In genomic region chr13:112116101-112116726, GRCm38 (mm10) we compare ENCODE assay signal across 10 mouse cellular contexts.
DNase-seq lines count a peak whose midpoint lies in the region; ATAC-seq lines count a peak whose summit lies in the region.
"Had no signal": no experiment of that assay in that cellular context is flagged by ENCODE, and none has a peak within 500 bp of the region (broad histone marks: within the 10 kb centered on the region; RNA-seq: fewer than 3 reads in every experiment).

No protein-coding gene starts in this region.

- intact Hi-C loops in left cerebral cortex, postnatal 36 days (cut with DNase I): loop anchor here (5.0 kb wide), 1 partner anchor 51 kb away; no protein-coding TSS in a partner anchor

- H3K4me2 ChIP-seq in kidney, embryonic 16.5 days (replicated peaks; ENCODE audit: low read depth, low read length): no peak overlapping the region
- no peak overlapping the region for H3K4me2 ChIP-seq in embryonic facial prominence, embryonic 15.5 days (replicated peaks)

- WGBS in kidney, embryonic 16.5 days: 51% methylated on average over 9 of the region's 9 CpGs
- WGBS in embryonic facial prominence, embryonic 15.5 days: 41% methylated on average over 9 of the region's 9 CpGs

- no peaks in the 10 kb centered on the region for H3K27me3 ChIP-seq in kidney, embryonic 16.5 days (ENCODE audit: insufficient read depth, low read length)
- H3K27me3 ChIP-seq in embryonic facial prominence, embryonic 15.5 days: no peaks in the 10 kb centered on the region
- H3K27me3 ChIP-seq: Patski had no signal

- no peak for ATAC-seq in kidney, embryonic 16.5 days (ENCODE audit: low FRiP score, low TSS enrichment)
- ATAC-seq in embryonic facial prominence, embryonic 15.5 days (ENCODE audit: insufficient number of reproducible peaks, low FRiP score, low TSS enrichment, low read depth): 0 out of 2 replicates have a peak, but pooled peaks have one; percentile 20
- ATAC-seq in megakaryocyte, adult 5-6 weeks (ENCODE audit: poor library complexity, severe bottlenecking): peak; percentile 89
- ATAC-seq: intestine, embryonic 16.5 days; Patski had no signal

- peak overlapping the region; percentile 61 for H3K27ac ChIP-seq in kidney, embryonic 16.5 days (ENCODE audit: low read length)
- H3K27ac ChIP-seq in embryonic facial prominence, embryonic 15.5 days (replicated peaks): peak overlapping the region; percentile 40

- no peak overlapping the region for H3K4me3 ChIP-seq in kidney, embryonic 16.5 days (ENCODE audit: low read length)
- no peak overlapping the region for H3K4me3 ChIP-seq in embryonic facial prominence, embryonic 15.5 days (replicated peaks)

- DNase-seq in adrenal gland, postnatal 14 days: peak; percentile 30
- DNase-seq in adrenal gland, adult 18-20 months (ENCODE audit: low spot score in 2 of 2): no peak
- DNase-seq in kidney, postnatal 25 days: no peak
- no peak for DNase-seq in left cerebral cortex, postnatal 36 days (ENCODE audit: low spot score in 2 of 2)
- DNase-seq in spleen, postnatal 14 days (ENCODE audit: low spot score in 2 of 2): no peak

- peaks cover 44% of the 10 kb centered on the region for H3K4me1 ChIP-seq in kidney, embryonic 16.5 days (ENCODE audit: insufficient read depth, low read length)
- H3K4me1 ChIP-seq in embryonic facial prominence, embryonic 15.5 days: peaks cover 38% of the 10 kb centered on the region

- H3K9me3 ChIP-seq in kidney, embryonic 16.5 days (ENCODE audit: low read length): no peaks in the 10 kb centered on the region
- H3K9me3 ChIP-seq in embryonic facial prominence, embryonic 15.5 days (replicated peaks): no peaks in the 10 kb centered on the region

- H3K36me3 ChIP-seq in kidney, embryonic 16.5 days (ENCODE audit: insufficient read depth, low read length): no peaks in the 10 kb centered on the region
- H3K36me3 ChIP-seq in embryonic facial prominence, embryonic 15.5 days: no peaks in the 10 kb centered on the region

- no peak overlapping the region for H3K9ac ChIP-seq in kidney, embryonic 16.5 days (replicated peaks; ENCODE audit: low read length)
- no peak overlapping the region for H3K9ac ChIP-seq in embryonic facial prominence, embryonic 15.5 days
